Mouse (Mus musculus): ENCODE measurements around the gene Gtf3c5.

Gene Gtf3c5

GRCm38 (mm10) chr2:28517206-28517909, 66.2 kb downstream of the Gtf3c5 start:
- intact Hi-C loops (cut with DNase I): loop anchor here (1.0 kb wide), 1 partner anchor 66 kb away; the partner anchor contains the start of gene Gtf3c5

Small RNAs within 50 kb of the gene (microRNA-seq; reads per million reads assigned to microRNA genes)
- 0 reads per million in 2 experiments for gene Gm22824
